Mouse (Mus musculus) hindbrain, embryonic 15.5 days (tissue): ENCODE results near the gene Lrrn2. TPM values are rescaled to one million over a fixed set of nuclear protein-coding genes. Genes with fewer than 3 reads are reported as not detected.

Experiments
- ATAC-seq: fragments of 200-750 bp; cut with Nextera tagmentation; 2 replicates; pipeline ENCODE4 v1.8.0; 2017; ENCODE audit warnings: low read depth, moderate number of reproducible peaks, moderate TSS enrichment; ENCODE audit not compliant: low FRiP score
- H3K27ac ChIP-seq: fragments of 300-500 bp; sonication (generic); replicated peaks from 2 replicates; pipeline ENCODE4 v1.5.1; 2015; ENCODE audit warnings: mild to moderate bottlenecking, inconsistent platforms
- H3K27me3 ChIP-seq: fragments of 300-500 bp; sonication (generic); 2 replicates; pipeline ENCODE4 v1.6.1; 2015; ENCODE audit warnings: control low read depth, inconsistent platforms
- H3K36me3 ChIP-seq: fragments of 300-500 bp; sonication (generic); 2 replicates; pipeline ENCODE4 v1.6.1; 2015; ENCODE audit warnings: control low read depth, inconsistent platforms
- H3K4me1 ChIP-seq: fragments of 300-500 bp; sonication (generic); replicated peaks from 2 replicates; pipeline ENCODE4 v1.6.1; 2015; ENCODE audit warnings: control low read depth, inconsistent platforms
- H3K4me2 ChIP-seq: fragments of 300-500 bp; sonication (generic); 2 replicates; pipeline ENCODE4 v1.6.1; 2015; ENCODE audit warnings: moderate library complexity, mild to moderate bottlenecking, inconsistent platforms
- H3K4me3 ChIP-seq: fragments of 300-500 bp; sonication (generic); 2 replicates; pipeline ENCODE4 v1.5.1; 2015; ENCODE audit warnings: mild to moderate bottlenecking, inconsistent platforms
- H3K9ac ChIP-seq: fragments of 300-500 bp; sonication (generic); 2 replicates; pipeline ENCODE4 v1.6.1; 2015; ENCODE audit warnings: inconsistent platforms
- H3K9me3 ChIP-seq: fragments of 300-500 bp; sonication (generic); 2 replicates; pipeline ENCODE4 v1.6.1; 2016; ENCODE audit warnings: control low read depth, inconsistent platforms
- WGBS: fragments of 180-500 bp; shearing (Covaris S2); methylation state at CpG from one replicate; pipeline ENCODE4 v1.1.7; 2015; 5-methylcytosine and 5-hydroxymethylcytosine counted together
- polyA plus RNA-seq: library from polyadenylated mRNA; unstranded; fragments of >200 nt; fragmentation: Nextera tagmentation; extraction: Ambion mirVana; gene quantifications from 2 replicates; pipeline ENCODE4 v1.2.1, GENCODE M21; 2015

The Lrrn2 gene
- polyA plus RNA-seq, 1 experiment from 2014 or later: 58.4 TPM

DNA sequence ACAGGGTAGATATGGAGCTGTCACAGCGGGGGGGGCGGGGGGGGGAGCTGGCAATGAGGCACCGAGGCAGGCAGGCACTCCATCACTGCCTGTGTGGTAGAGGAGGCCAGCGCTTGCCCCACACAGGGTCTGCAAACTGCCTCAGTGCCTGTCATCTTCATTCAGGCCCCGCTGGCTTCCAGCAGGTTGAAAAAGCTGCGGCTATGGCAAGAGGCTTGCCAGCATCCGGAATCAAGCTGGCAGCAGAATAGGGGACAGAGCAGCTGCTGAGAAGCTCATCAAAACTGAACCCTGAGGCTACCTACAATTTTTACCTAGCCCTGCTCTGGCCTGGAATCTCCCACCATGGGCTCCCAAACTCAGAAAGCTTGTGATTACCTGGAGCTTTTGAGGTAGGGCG lies 37.5 kb downstream of the Lrrn2 start:
- peak overlapping the region; percentile 71 for H3K27ac ChIP-seq
- no peaks in the 10 kb centered on the region for H3K9me3 ChIP-seq
- peaks cover 66% of the 10 kb centered on the region for H3K4me1 ChIP-seq
- H3K9ac ChIP-seq: 0 out of 2 replicates have a peak overlapping the region, but pooled peaks have one; percentile 2
- H3K36me3 ChIP-seq: no peaks in the 10 kb centered on the region
- no peak overlapping the region for H3K4me2 ChIP-seq
- no peak overlapping the region for H3K4me3 ChIP-seq
- peak; percentile 35; the same call in 1 of the 2 replicates for ATAC-seq
- 5% methylated on average over 8 of the region's 8 CpGs for WGBS
- H3K27me3 ChIP-seq: no peaks in the 10 kb centered on the region

DNA sequence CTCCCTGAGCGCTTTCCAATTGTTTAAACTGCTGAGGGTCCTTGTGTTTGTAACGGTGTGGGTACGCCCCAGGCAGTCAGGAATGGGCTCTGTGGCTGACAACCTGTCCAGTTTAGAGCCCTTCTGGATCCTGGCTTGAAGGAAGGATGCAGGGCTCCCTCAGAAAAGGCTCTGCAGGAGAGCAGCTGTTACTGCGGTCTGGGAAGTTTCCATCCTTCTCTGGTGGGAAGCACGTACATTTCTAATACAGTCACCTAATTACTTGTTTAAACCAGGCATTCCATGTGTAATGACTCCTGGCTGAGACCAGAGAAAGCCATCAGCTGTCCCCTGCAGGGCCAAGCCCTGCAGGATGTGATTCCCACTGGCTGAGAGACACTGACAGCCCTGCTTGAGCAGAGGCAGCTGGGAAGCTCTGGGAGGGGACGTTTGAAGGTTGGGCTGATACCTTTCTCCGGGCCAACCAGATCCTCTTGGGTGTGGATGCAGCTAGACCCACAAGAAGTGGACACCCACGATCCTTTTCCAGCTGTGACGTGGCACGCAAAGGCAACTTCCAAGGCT lies 38.1 kb downstream of the Lrrn2 start:
- ATAC-seq: no peak
- Histone ChIP-seq H3K4me3 (no peak overlapping the region), H3K36me3 (no peaks in the 10 kb centered on the region), H3K27me3 (no peaks in the 10 kb centered on the region), H3K9ac (0 out of 2 replicates have a peak overlapping the region, but pooled peaks have one; percentile 2), H3K9me3 (no peaks in the 10 kb centered on the region), H3K4me2 (no peak overlapping the region), H3K27ac (peak overlapping the region; percentile 71), H3K4me1 (peaks cover 69% of the 10 kb centered on the region)
- 20% methylated on average over 10 of the region's 10 CpGs for WGBS

DNA sequence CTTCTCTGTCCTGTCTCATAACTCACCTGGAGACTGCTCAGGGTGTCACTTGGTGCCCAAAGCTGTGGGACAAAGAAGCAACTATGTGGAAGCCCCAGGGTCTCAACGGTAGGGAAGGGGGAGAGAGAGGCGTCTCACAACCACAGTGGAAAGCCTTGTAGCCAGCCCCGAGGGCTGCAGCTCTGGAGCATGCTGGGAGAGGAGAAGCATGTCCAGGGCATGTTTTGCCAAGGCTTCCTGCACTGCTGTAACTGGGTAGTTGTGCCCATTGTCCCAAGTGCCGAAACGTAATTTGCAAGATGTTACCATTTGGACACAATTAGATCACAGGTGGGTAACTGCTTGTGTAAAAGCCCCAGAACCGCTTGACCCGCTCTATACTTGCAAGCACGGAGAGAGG lies 39.2 kb downstream of the Lrrn2 start:
- peaks cover 69% of the 10 kb centered on the region for H3K4me1 ChIP-seq
- no peaks in the 10 kb centered on the region for H3K27me3 ChIP-seq
- no peak overlapping the region for H3K4me2 ChIP-seq
- no peak overlapping the region for H3K4me3 ChIP-seq
- no peak overlapping the region for H3K9ac ChIP-seq
- H3K27ac ChIP-seq: no peak overlapping the region
- no peaks in the 10 kb centered on the region for H3K9me3 ChIP-seq
- ATAC-seq: no peak
- no peaks in the 10 kb centered on the region for H3K36me3 ChIP-seq
- 77% methylated on average over 8 of the region's 8 CpGs for WGBS

DNA sequence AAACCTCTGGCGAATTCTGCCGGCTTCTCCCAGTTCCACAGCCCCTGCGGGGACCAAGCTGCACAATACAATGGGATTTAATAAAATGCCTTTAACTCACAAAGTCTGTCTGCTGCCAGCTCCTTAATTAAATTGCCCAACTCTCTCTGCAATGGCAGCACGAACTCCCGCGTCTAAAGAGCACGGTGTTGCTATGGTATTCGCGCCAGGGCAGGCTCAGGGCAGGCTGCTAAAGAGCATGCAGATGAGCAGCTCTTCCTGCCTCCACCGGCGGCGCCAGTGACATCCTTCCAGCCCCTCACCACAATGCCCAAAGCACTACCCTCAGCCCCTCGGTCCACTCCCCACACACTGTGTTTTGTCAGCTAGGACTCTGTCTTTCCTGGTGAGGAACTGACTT lies 41.0 kb downstream of the Lrrn2 start:
- Histone ChIP-seq H3K27me3 (no peaks in the 10 kb centered on the region), H3K36me3 (no peaks in the 10 kb centered on the region), H3K9ac (no peak overlapping the region), H3K27ac (peak overlapping the region; percentile 78), H3K9me3 (no peaks in the 10 kb centered on the region), H3K4me2 (peak overlapping the region; percentile 23), H3K4me1 (peaks cover 61% of the 10 kb centered on the region), H3K4me3 (no peak overlapping the region)
- WGBS: 2% methylated on average over 13 of the region's 13 CpGs
- peak; percentile 73 for ATAC-seq

DNA sequence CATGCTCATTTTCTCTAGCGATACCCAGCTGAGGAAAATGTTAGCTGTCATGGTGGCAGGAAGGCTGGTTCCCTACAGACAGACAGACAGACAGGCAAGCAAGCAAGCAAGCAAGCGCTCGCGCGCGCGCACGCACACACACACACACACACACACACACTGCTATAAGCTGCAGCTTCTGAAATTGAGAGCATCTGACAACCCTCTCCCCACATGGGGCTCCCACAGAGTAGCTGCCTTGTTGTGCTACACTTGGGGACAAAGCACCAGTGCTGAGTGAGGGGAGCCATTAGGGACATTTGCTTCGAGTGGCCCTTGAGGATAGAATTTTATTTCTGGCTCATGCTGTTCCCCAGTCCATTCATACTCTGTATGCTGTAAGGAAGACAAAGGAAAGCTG lies 42.2 kb downstream of the Lrrn2 start:
- no peak overlapping the region for H3K4me3 ChIP-seq
- H3K36me3 ChIP-seq: no peaks in the 10 kb centered on the region
- 62% methylated on average over 9 of the region's 9 CpGs for WGBS
- no peak for ATAC-seq
- peaks cover 51% of the 10 kb centered on the region for H3K4me1 ChIP-seq
- H3K4me2 ChIP-seq: no peak overlapping the region
- H3K9me3 ChIP-seq: no peaks in the 10 kb centered on the region
- peak overlapping the region; percentile 78; the same call in 1 of the 2 replicates for H3K27ac ChIP-seq
- H3K27me3 ChIP-seq: no peaks in the 10 kb centered on the region
- peak overlapping the region; percentile 8; the same call in 1 of the 2 replicates for H3K9ac ChIP-seq

DNA sequence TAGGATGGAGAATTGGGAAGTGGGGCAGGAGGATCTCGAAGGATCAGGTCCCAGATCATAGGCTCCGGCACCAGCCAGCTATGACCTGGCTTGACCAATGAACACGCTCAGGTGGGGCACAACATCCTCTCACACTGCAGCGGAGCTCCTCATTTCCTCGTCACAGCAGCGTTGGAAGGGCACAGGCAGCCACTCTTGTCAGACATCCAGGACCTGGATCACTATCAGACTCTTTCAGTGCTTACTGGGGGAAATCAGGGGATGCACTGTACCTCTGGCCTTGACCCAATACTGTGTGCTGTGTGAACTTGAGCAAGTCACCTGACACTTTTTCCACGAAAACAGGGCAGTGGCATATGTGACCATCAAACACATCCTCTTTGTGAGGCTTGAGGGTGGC lies 45.2 kb downstream of the Lrrn2 start:
- no peaks in the 10 kb centered on the region for H3K27me3 ChIP-seq
- no peaks in the 10 kb centered on the region for H3K36me3 ChIP-seq
- ATAC-seq: no peak
- no peaks in the 10 kb centered on the region for H3K9me3 ChIP-seq
- 89% methylated on average over 7 of the region's 7 CpGs for WGBS
- H3K9ac ChIP-seq: no peak overlapping the region
- no peak overlapping the region for H3K4me2 ChIP-seq
- peaks cover 34% of the 10 kb centered on the region for H3K4me1 ChIP-seq
- H3K4me3 ChIP-seq: no peak overlapping the region
- no peak overlapping the region for H3K27ac ChIP-seq

DNA sequence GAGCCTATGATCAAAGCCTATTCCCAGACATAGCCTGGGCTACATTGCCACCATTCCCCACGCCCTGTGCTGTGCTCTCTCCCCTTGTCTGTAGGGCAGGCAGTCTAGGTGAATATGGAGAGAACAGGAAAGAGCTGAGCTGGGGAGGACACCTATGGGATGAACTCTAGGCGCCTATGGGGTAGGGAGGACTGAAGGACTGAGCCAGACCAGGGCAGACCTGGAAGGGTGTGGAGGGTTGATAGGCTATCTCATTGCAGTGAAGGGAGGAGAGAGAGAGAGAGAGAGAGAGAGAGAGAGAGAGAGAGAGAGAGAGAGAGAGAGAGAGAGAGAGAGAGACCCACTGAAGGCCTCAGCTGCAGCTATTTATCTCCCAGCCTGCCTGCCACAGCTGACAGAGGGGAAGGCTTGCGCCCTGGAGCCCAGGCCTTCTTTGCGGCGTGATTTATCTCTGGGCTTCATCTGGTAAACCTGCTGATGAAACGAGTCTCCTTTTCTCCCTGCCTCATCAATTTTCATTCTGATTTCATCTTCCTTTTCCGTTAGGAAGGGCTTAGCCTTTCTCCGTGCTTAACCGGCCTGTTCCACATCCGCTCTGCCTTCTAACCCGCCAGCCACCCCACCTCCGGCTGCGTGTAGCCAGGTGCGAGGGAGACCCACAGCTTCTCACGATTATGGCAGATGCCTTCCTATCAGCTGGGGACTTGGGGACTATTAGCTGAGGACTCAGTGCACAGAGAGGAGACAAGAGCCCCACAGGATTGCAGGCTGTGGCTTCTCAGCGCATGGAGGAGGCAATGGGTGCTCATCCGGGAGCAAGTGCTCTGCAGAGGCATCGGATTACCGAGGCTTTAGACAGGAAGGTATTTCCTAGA lies 48.2 kb downstream of the Lrrn2 start:
- WGBS: 30% methylated on average over 19 of the region's 19 CpGs
- peaks cover 16% of the 10 kb centered on the region for H3K4me1 ChIP-seq
- H3K36me3 ChIP-seq: no peaks in the 10 kb centered on the region
- H3K4me2 ChIP-seq: no peak overlapping the region
- H3K9me3 ChIP-seq: no peaks in the 10 kb centered on the region
- H3K27ac ChIP-seq: peak overlapping the region; percentile 71
- H3K4me3 ChIP-seq: no peak overlapping the region
- ATAC-seq: peak; percentile 58
- no peak overlapping the region for H3K9ac ChIP-seq
- H3K27me3 ChIP-seq: no peaks in the 10 kb centered on the region

DNA sequence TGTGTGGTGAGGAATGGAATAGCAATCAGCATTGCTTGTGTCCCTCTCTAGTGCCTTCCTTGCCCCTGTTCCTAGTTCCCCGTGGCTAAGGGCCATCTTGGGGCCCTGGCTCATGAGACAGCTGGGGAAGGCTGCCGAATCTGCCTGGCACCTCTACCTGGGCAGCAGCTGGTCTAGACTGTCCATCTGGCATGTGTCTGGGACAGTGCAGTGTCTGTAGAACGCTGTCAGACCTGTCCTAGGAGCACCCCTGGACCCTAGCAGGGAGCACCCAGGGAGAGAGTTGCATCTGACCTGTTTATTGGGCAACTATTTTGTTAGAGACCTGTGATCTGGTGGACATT lies 48.8 kb downstream of the Lrrn2 start:
- Histone ChIP-seq H3K27me3 (no peaks in the 10 kb centered on the region), H3K4me3 (no peak overlapping the region), H3K27ac (peak overlapping the region; percentile 71), H3K4me2 (no peak overlapping the region), H3K9ac (no peak overlapping the region), H3K9me3 (no peaks in the 10 kb centered on the region), H3K4me1 (peaks cover 16% of the 10 kb centered on the region), H3K36me3 (no peaks in the 10 kb centered on the region)
- 59% methylated on average over 3 of the region's 3 CpGs for WGBS
- ATAC-seq: peak; percentile 27; the same call in 1 of the 2 replicates

DNA sequence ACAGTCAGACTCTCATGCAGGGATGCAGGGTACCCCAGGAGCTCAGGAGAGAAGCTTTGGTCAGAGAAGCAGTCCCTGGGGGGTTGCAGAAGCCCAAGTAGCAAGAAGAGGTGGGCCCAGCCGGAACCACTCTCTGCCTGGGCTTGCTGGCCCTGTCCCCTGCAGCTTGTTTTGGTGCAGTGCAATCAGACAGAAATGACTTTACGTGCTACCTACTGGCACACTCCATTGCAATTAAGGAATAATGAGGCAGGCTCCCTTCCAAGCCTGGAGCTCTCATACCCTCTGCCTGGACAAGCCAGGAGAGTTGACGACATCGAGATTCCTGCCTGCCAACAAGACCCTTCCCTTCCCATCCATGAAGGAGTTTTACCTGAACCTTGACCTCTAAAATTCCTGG lies 50.2 kb downstream of the Lrrn2 start:
- 53% methylated on average over 4 of the region's 4 CpGs for WGBS

DNA sequence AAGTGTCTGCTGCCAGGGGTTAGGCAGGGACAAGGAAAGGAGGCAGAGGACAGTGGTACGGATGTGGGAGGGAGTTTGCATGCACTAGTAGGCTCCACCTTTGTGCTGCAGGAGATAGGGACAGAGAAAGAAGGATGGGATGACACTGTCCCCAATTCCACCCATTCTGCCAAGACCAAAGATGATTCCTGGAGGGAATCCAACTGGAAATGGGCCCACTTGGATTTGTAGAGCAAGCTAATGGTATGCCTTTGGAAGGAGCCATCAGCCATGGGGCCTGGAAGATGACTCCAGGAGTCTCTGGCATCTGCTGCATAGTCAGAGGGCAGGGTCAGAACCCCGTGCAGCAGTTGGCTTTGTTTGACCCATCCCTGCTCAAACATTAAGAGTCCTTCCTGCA lies 52.3 kb downstream of the Lrrn2 start:
- Histone ChIP-seq H3K27ac (no peak overlapping the region), H3K4me1 (peaks cover 28% of the 10 kb centered on the region), H3K4me2 (no peak overlapping the region), H3K9ac (no peak overlapping the region), H3K36me3 (peaks cover 4% of the 10 kb centered on the region), H3K9me3 (no peaks in the 10 kb centered on the region), H3K27me3 (no peaks in the 10 kb centered on the region), H3K4me3 (no peak overlapping the region)
- ATAC-seq: no peak
- 66% methylated on average over 2 of the region's 2 CpGs for WGBS

More for the DNA sequence above, 50.2 kb downstream of the Lrrn2 start:
- Histone ChIP-seq H3K36me3 (no peaks in the 10 kb centered on the region), H3K9me3 (no peaks in the 10 kb centered on the region), H3K4me2 (no peak overlapping the region), H3K9ac (no peak overlapping the region), H3K4me1 (peaks cover 28% of the 10 kb centered on the region), H3K4me3 (no peak overlapping the region), H3K27ac (no peak overlapping the region), H3K27me3 (no peaks in the 10 kb centered on the region)
- ATAC-seq: no peak

DNA sequence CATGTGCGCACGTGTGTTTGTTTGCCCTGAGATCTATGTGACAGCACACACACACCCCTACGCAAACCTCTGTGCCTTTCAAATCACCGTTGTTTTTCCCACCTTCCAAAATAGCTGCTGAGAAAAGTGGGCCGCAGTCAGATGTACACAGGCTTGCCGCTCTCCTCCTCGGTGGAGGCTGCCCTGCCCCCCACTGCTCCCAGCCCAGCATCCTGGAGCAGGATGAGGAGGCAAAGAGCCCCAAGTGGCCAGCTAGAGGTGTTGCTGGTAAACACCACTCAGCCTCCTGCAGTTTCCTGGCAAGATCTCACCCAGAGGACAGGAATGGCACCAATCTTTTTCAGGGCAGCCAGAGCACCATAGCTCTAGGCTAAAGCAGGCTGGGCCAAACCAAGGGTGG lies 54.8 kb downstream of the Lrrn2 start:
- Histone ChIP-seq H3K9ac (no peak overlapping the region), H3K4me1 (peaks cover 27% of the 10 kb centered on the region)

DNA sequence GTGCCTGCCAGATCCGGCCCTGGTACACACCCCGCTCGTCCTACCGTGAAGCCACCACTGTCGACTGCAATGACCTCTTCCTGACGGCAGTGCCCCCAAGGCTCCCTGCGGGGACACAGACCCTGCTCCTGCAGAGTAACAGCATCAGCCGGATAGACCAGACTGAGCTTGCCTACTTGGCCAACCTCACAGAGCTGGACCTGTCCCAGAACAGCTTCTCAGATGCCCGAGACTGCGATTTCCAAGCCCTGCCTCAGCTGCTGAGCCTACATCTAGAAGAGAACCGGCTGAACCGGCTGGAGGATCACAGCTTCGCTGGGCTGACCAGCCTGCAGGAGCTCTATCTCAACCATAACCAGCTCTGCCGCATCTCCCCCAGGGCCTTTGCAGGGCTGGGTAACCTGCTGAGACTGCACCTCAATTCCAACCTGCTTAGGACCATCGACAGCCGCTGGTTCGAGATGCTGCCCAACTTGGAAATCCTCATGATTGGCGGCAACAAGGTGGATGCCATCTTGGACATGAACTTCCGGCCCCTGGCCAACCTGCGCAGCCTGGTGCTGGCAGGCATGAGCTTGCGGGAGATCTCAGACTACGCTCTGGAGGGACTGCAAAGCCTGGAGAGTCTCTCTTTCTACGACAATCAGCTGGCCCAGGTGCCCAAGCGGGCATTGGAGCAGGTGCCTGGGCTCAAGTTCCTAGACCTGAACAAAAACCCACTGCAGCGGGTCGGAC lies 57.4 kb downstream of the Lrrn2 start:
- Histone ChIP-seq H3K4me1 (peaks cover 23% of the 10 kb centered on the region), H3K36me3 (peaks cover 22% of the 10 kb centered on the region), H3K4me2 (no peak overlapping the region), H3K27ac (no peak overlapping the region), H3K27me3 (no peaks in the 10 kb centered on the region), H3K9ac (no peak overlapping the region), H3K4me3 (no peak overlapping the region), H3K9me3 (no peaks in the 10 kb centered on the region)
- WGBS: 85% methylated on average over 26 of the region's 26 CpGs
- ATAC-seq: no peak

More for the DNA sequence above, 54.8 kb downstream of the Lrrn2 start:
- no peaks in the 10 kb centered on the region for H3K27me3 ChIP-seq
- H3K4me2 ChIP-seq: no peak overlapping the region
- no peaks in the 10 kb centered on the region for H3K9me3 ChIP-seq
- peaks cover 22% of the 10 kb centered on the region for H3K36me3 ChIP-seq
- 41% methylated on average over 7 of the region's 7 CpGs for WGBS
- no peak overlapping the region for H3K4me3 ChIP-seq
- ATAC-seq: peak; percentile 71; the same call in 1 of the 2 replicates
- H3K27ac ChIP-seq: no peak overlapping the region
